Mouse (Mus musculus): ENCODE measurements around the gene Ano1. TPM values are rescaled to one million over a fixed set of nuclear protein-coding genes. Genes with fewer than 3 reads are reported as not detected.

Ano1 gene
- polyA plus RNA-seq, 1 experiment from 2014 or later: 48.8 TPM

DNA sequence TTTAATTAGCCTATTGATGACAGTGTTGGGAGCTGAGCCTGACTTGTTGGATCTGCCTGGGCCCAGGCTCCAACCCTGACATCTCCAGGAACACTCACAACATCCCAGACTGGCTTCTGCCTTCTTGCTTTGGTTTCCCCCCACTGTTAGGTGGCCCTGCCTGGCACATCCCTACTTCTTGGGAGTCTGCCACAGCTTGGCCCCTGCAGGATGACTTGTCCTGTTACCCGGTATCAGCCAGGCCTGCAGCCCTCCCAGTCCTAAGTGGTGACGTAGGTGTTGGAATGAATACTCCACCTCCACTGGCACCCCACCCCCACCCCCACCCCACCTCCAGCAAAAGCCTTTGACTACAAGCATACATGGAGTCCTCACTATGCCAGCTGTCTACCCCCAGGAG lies 7.7 kb upstream of the Ano1 start:
- Histone ChIP-seq H3K4me1 (ENCODE audit: control insufficient read depth, insufficient read depth, low read length) (peaks cover 9% of the 10 kb centered on the region), H3K4me3 (ENCODE audit: low read length) (no peak overlapping the region), H3K9me3 (ENCODE audit: control insufficient read depth, low read length) (no peaks in the 10 kb centered on the region), H3K27ac (ENCODE audit: low read depth, low read length) (no peak overlapping the region), H3K9ac (ENCODE audit: low read depth, low read length) (no peak overlapping the region), H3K27me3 (ENCODE audit: control insufficient read depth, insufficient read depth, low read length) (no peaks in the 10 kb centered on the region), H3K4me2 (replicated peaks; ENCODE audit: low read depth, low read length) (no peak overlapping the region), H3K36me3 (ENCODE audit: control insufficient read depth, insufficient read depth, low read length) (no peaks in the 10 kb centered on the region)
- WGBS: 67% methylated on average over 2 of the region's 2 CpGs
- no peak for ATAC-seq (ENCODE audit: low FRiP score, low TSS enrichment)

DNA sequence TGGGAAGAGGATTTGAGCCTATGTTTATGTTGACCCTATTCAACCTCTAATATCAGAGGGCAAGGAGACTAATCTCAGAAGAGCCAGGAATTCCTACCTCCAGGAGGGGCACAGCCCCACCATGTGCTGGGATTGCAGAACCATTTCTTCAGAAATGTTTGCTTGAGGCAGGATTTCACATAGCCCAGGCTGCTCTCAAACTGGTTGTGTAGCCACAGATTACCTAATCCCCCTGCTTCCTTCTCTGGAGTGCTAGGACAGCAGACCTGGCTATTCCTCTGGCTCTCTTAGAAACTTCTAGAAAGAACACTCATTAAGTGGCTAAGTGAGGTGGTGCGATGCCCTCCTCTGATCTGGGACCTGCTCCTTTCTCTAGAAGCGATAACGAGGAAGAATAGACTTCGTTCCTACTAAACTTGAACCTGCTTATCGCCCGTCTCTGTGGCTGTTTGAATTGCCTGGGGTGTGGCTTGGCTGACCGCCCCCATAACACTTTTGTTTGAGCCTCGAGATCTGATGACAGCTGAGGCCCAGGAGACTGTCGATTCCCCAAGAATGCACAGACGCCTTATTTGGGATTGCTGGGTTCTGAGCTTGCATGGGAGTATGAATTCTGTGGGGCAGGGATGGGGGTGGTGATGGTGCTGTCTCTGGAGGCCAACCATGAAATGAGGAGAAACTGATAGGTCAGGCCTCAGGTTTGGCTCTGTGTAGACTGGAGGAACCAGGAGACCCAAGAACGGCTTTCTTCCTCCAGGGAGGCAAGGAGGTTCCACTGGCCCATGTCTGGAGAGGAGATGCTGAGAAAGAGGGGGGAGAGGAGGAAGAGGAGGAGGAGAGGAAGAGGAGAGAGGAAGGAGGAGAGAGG lies 4.0 kb upstream of the Ano1 start:
- WGBS: 77% methylated on average over 11 of the region's 11 CpGs
- ATAC-seq (ENCODE audit: low FRiP score, low TSS enrichment): no peak
- 0 out of 2 replicates have a peak, but pooled peaks cover 5% of the 10 kb centered on the region for H3K4me1 ChIP-seq (ENCODE audit: control insufficient read depth, insufficient read depth, low read length)
- H3K27ac ChIP-seq (ENCODE audit: low read depth, low read length): no peak overlapping the region
- no peaks in the 10 kb centered on the region for H3K9me3 ChIP-seq (ENCODE audit: control insufficient read depth, low read length)
- no peaks in the 10 kb centered on the region for H3K36me3 ChIP-seq (ENCODE audit: control insufficient read depth, insufficient read depth, low read length)
- no peak overlapping the region for H3K4me2 ChIP-seq (replicated peaks; ENCODE audit: low read depth, low read length)
- H3K9ac ChIP-seq (ENCODE audit: low read depth, low read length): 0 out of 2 replicates have a peak overlapping the region, but pooled peaks have one; percentile 7
- no peaks in the 10 kb centered on the region; the same call in 1 of the 2 replicates for H3K27me3 ChIP-seq (ENCODE audit: control insufficient read depth, insufficient read depth, low read length)
- no peak overlapping the region for H3K4me3 ChIP-seq (ENCODE audit: low read length)

DNA sequence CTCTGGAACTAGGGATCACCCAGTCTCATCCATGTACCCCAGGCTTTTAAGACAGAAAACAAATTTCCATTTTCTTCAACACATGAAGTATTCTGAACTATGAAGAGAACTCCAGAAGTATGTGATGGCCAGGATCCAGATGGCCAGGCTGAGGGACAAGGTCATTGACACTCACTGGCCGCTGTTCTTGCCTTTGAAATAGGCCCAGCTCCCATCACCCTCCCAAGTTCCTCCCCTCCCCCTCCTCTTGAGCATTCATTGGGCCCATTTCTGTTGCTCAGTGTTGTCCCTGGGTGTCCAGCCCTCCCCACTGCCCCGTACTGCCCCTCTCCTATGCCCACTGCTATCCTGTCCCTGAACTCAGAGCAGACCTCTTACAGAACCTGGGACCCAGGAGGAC lies 2.9 kb upstream of the Ano1 start:
- Histone ChIP-seq H3K36me3 (ENCODE audit: control insufficient read depth, insufficient read depth, low read length) (no peaks in the 10 kb centered on the region), H3K4me1 (ENCODE audit: control insufficient read depth, insufficient read depth, low read length) (0 out of 2 replicates have a peak, but pooled peaks cover 5% of the 10 kb centered on the region), H3K27me3 (ENCODE audit: control insufficient read depth, insufficient read depth, low read length) (no peaks in the 10 kb centered on the region; the same call in 1 of the 2 replicates), H3K9me3 (ENCODE audit: control insufficient read depth, low read length) (no peaks in the 10 kb centered on the region), H3K4me3 (ENCODE audit: low read length) (no peak overlapping the region), H3K27ac (ENCODE audit: low read depth, low read length) (no peak overlapping the region), H3K4me2 (replicated peaks; ENCODE audit: low read depth, low read length) (no peak overlapping the region), H3K9ac (ENCODE audit: low read depth, low read length) (no peak overlapping the region)
- no peak for ATAC-seq (ENCODE audit: low FRiP score, low TSS enrichment)
- 77% methylated on average over 2 of the region's 2 CpGs for WGBS

DNA sequence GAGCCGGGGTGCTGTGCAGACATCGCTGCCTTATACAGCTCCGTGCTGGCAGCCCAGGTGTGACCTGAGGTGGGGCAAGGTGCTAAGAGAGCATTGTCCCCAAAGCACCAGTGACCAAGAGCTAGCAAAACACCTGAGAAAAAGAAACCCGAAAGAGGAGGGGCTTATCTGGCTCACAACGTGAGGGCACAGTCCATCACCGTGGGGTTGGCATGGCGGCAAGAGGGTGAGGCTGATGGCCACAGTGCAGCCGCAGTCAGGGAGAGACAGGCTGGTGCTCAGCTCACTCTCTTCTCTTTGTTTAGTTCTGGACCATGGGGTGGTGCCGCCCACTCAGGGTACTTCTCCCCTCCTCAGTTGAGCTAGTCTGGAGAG lies 1.9 kb upstream of the Ano1 start:
- ATAC-seq (ENCODE audit: low FRiP score, low TSS enrichment): no peak
- Histone ChIP-seq H3K9me3 (ENCODE audit: control insufficient read depth, low read length) (no peaks in the 10 kb centered on the region), H3K4me2 (replicated peaks; ENCODE audit: low read depth, low read length) (no peak overlapping the region), H3K27ac (ENCODE audit: low read depth, low read length) (no peak overlapping the region), H3K4me3 (ENCODE audit: low read length) (no peak overlapping the region), H3K27me3 (ENCODE audit: control insufficient read depth, insufficient read depth, low read length) (no peaks in the 10 kb centered on the region; the same call in 1 of the 2 replicates), H3K4me1 (ENCODE audit: control insufficient read depth, insufficient read depth, low read length) (0 out of 2 replicates have a peak, but pooled peaks cover 5% of the 10 kb centered on the region), H3K36me3 (ENCODE audit: control insufficient read depth, insufficient read depth, low read length) (no peaks in the 10 kb centered on the region), H3K9ac (ENCODE audit: low read depth, low read length) (no peak overlapping the region)
- WGBS: 90% methylated on average over 9 of the region's 9 CpGs

DNA sequence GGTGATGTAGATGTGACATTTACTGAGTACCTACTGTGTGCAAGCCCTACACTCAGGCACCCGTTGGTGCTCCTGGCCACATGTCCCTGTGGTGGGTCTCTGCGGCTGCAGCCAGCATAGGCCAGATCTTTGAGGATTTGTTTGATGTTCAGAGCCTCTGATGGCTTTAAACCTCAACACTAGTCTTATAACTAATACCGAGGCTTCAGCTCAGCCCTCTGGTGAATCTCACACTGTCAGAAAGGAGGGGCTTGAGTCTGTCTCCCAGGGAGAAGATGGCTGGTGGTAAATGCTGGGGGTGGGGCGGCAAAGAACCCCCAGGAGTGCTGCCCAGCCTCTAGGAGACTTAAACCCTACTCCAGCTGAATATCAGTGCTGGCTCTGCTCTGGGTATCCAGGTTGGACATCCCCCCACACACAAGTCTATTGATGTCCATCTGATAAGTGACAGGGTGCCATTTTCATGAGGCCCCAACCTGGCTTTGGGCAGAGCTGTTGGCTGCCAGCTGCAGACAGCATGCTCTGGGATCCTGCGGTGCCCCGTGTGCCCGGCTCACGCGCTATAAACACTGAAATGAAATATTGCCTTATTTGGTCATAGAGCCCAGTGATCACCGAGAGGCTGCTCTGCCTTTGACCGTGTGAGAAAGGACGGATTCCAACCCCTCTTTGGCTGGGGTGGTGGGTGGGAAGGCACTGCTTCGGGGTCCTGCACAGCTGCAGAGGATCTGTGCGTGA lies 1.3 kb upstream of the Ano1 start:
- Histone ChIP-seq H3K4me1 (ENCODE audit: control insufficient read depth, insufficient read depth, low read length) (0 out of 2 replicates have a peak, but pooled peaks cover 5% of the 10 kb centered on the region), H3K9ac (ENCODE audit: low read depth, low read length) (no peak overlapping the region), H3K36me3 (ENCODE audit: control insufficient read depth, insufficient read depth, low read length) (no peaks in the 10 kb centered on the region), H3K4me3 (ENCODE audit: low read length) (no peak overlapping the region), H3K9me3 (ENCODE audit: control insufficient read depth, low read length) (no peaks in the 10 kb centered on the region), H3K4me2 (replicated peaks; ENCODE audit: low read depth, low read length) (no peak overlapping the region), H3K27me3 (ENCODE audit: control insufficient read depth, insufficient read depth, low read length) (no peaks in the 10 kb centered on the region; the same call in 1 of the 2 replicates), H3K27ac (ENCODE audit: low read depth, low read length) (no peak overlapping the region)
- ATAC-seq (ENCODE audit: low FRiP score, low TSS enrichment): no peak
- WGBS: 69% methylated on average over 14 of the region's 14 CpGs

DNA sequence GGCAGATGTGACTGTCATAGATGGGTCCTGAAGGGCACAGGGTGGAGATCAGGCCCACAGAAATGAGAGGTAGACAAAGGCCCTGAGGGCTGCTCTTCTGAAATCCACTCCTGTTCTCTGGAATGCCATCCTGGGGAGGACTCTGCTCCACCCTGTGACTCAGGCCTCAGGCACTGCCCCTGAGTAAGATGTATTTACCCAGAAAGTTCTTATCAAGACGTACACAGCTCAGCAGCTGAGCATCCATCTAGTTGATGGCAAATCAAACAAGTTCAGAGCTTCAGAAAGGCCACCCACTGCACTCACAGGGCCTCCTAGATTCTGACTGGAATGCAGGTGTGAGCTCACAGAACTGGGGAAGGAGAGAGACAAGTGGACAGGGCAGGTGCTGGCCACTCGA lies 4.0 kb downstream of the Ano1 start:
- Histone ChIP-seq H3K36me3 (ENCODE audit: control insufficient read depth, insufficient read depth, low read length) (no peaks in the 10 kb centered on the region), H3K4me1 (ENCODE audit: control insufficient read depth, insufficient read depth, low read length) (no peaks in the 10 kb centered on the region), H3K9ac (ENCODE audit: low read depth, low read length) (no peak overlapping the region), H3K9me3 (ENCODE audit: control insufficient read depth, low read length) (no peaks in the 10 kb centered on the region), H3K4me3 (ENCODE audit: low read length) (no peak overlapping the region), H3K27me3 (ENCODE audit: control insufficient read depth, insufficient read depth, low read length) (no peaks in the 10 kb centered on the region; the same call in 1 of the 2 replicates), H3K4me2 (replicated peaks; ENCODE audit: low read depth, low read length) (no peak overlapping the region), H3K27ac (ENCODE audit: low read depth, low read length) (no peak overlapping the region)
- WGBS: 43% methylated on average over 2 of the region's 2 CpGs
- ATAC-seq (ENCODE audit: low FRiP score, low TSS enrichment): no peak

DNA sequence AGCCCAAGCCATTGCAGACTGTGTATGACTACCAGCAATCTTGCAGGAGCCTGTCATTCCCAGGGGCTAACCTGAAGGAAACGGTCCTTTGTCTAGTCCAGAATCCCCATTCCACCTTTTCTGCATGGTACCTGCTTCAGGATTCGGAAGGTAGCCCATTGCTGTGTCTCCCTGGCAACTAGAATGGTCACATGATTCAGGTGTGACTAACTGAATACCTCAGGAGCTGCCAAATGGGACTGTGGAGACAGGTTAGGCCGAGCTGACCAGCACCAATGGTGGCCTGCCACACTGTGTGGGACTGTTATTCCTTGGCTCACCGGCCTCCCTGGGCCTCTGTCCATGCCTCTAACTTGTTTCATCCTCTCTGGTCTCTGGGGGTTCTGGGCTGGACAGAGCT lies 5.3 kb downstream of the Ano1 start:
- 72% methylated on average over 4 of the region's 4 CpGs for WGBS
- no peaks in the 10 kb centered on the region for H3K9me3 ChIP-seq (ENCODE audit: control insufficient read depth, low read length)
- ATAC-seq (ENCODE audit: low FRiP score, low TSS enrichment): no peak
- no peak overlapping the region for H3K9ac ChIP-seq (ENCODE audit: low read depth, low read length)
- no peaks in the 10 kb centered on the region; the same call in 1 of the 2 replicates for H3K27me3 ChIP-seq (ENCODE audit: control insufficient read depth, insufficient read depth, low read length)
- no peak overlapping the region for H3K4me2 ChIP-seq (replicated peaks; ENCODE audit: low read depth, low read length)
- no peaks in the 10 kb centered on the region for H3K4me1 ChIP-seq (ENCODE audit: control insufficient read depth, insufficient read depth, low read length)
- H3K36me3 ChIP-seq (ENCODE audit: control insufficient read depth, insufficient read depth, low read length): no peaks in the 10 kb centered on the region
- no peak overlapping the region for H3K4me3 ChIP-seq (ENCODE audit: low read length)
- no peak overlapping the region for H3K27ac ChIP-seq (ENCODE audit: low read depth, low read length)

DNA sequence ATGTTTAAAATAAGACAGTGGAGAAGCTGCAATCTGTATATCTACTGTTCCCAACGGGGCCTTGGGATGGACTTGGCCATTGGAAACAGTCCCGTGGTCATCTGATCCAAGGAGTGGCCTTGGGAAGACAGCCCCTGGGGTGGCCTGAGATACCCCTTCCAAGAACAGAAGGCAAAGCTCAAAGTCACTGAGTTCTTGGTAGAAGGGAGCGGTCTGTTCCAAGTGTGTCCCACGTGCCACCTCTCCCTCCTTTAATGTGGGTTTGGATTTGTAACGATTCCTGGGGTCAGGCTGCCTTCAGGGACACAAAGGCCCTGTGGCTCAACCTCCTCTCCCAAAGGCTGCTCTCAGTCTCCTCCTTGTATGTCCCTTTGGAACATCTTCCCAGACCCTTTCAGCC lies 7.9 kb downstream of the Ano1 start:
- no peak overlapping the region for H3K27ac ChIP-seq (ENCODE audit: low read depth, low read length)
- H3K4me2 ChIP-seq (replicated peaks; ENCODE audit: low read depth, low read length): no peak overlapping the region
- no peaks in the 10 kb centered on the region for H3K36me3 ChIP-seq (ENCODE audit: control insufficient read depth, insufficient read depth, low read length)
- H3K9me3 ChIP-seq (ENCODE audit: control insufficient read depth, low read length): no peaks in the 10 kb centered on the region
- no peaks in the 10 kb centered on the region for H3K27me3 ChIP-seq (ENCODE audit: control insufficient read depth, insufficient read depth, low read length)
- ATAC-seq (ENCODE audit: low FRiP score, low TSS enrichment): no peak
- H3K4me1 ChIP-seq (ENCODE audit: control insufficient read depth, insufficient read depth, low read length): peaks cover 14% of the 10 kb centered on the region
- H3K9ac ChIP-seq (ENCODE audit: low read depth, low read length): no peak overlapping the region
- H3K4me3 ChIP-seq (ENCODE audit: low read length): no peak overlapping the region
- 86% methylated on average over 5 of the region's 5 CpGs for WGBS

DNA sequence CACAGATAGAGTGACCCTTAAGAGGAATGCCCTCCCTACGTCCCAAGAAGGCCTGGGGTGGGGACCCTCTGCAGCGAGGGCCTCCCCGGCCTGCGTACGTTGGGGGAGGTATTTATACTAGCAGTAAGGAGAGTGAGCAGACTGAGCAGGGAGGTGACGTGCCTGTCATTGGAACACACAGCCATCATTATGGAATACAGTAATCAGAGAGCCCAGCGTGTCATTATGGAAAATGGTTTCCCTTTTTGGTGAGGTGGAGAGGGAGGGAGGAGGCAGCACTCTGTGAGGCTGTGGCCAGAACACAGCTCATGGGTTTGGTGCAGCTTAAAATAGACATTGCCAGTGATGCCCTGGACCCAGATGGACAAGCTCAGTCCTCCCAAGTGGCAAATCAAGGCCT lies 11.1 kb downstream of the Ano1 start:
- no peak for ATAC-seq (ENCODE audit: low FRiP score, low TSS enrichment)
- WGBS: 45% methylated on average over 7 of the region's 7 CpGs
- H3K4me2 ChIP-seq (replicated peaks; ENCODE audit: low read depth, low read length): no peak overlapping the region
- H3K4me1 ChIP-seq (ENCODE audit: control insufficient read depth, insufficient read depth, low read length): peaks cover 28% of the 10 kb centered on the region
- no peaks in the 10 kb centered on the region for H3K27me3 ChIP-seq (ENCODE audit: control insufficient read depth, insufficient read depth, low read length)
- no peaks in the 10 kb centered on the region for H3K36me3 ChIP-seq (ENCODE audit: control insufficient read depth, insufficient read depth, low read length)
- H3K4me3 ChIP-seq (ENCODE audit: low read length): no peak overlapping the region
- no peaks in the 10 kb centered on the region for H3K9me3 ChIP-seq (ENCODE audit: control insufficient read depth, low read length)
- no peak overlapping the region for H3K9ac ChIP-seq (ENCODE audit: low read depth, low read length)
- no peak overlapping the region for H3K27ac ChIP-seq (ENCODE audit: low read depth, low read length)
